Mouse (Mus musculus) embryonic facial prominence, embryonic 11.5 days (tissue): ENCODE data around the gene Aicda. TPM values are rescaled to one million over a fixed set of nuclear protein-coding genes. Genes with fewer than 3 reads are reported as not detected.

Experiments used
- ATAC-seq: fragments of 200-750 bp; cut with Nextera tagmentation; replicated peaks from 2 replicates; pipeline ENCODE4 v1.8.0; 2017; ENCODE audit warnings: low read depth; ENCODE audit not compliant: insufficient number of reproducible peaks, low FRiP score, low TSS enrichment
- DNase-seq: peaks from one replicate; pipeline ENCODE4 v3.0.0-alpha.2; 2015; ENCODE audit warnings: low spot score
- H3K27ac ChIP-seq: fragments of 300-500 bp; sonication (generic); replicated peaks from 2 replicates; pipeline ENCODE4 v1.5.1; 2014; ENCODE audit warnings: mild to moderate bottlenecking, low read depth, low read length, control low read depth
- H3K27me3 ChIP-seq: fragments of 300-500 bp; sonication (generic); 2 replicates; pipeline ENCODE4 v1.6.1; 2014; ENCODE audit warnings: mild to moderate bottlenecking, low read length, moderate library complexity, mixed read lengths; ENCODE audit not compliant: control insufficient read depth, insufficient read depth
- H3K36me3 ChIP-seq: fragments of 300-500 bp; sonication (generic); replicated peaks from 2 replicates; pipeline ENCODE4 v1.6.1; 2014; ENCODE audit warnings: low read depth, mild to moderate bottlenecking, low read length, moderate library complexity, mixed read lengths; ENCODE audit not compliant: control insufficient read depth, insufficient read depth
- H3K4me1 ChIP-seq: fragments of 300-500 bp; sonication (generic); 2 replicates; pipeline ENCODE4 v1.6.1; 2014; ENCODE audit warnings: low read length, mixed read lengths; ENCODE audit not compliant: control insufficient read depth, insufficient read depth
- H3K4me2 ChIP-seq: fragments of 300-500 bp; sonication (generic); 2 replicates; pipeline ENCODE4 v1.6.1; 2014; ENCODE audit warnings: low read depth, mild to moderate bottlenecking, control low read depth, low read length, moderate library complexity
- H3K4me3 ChIP-seq: fragments of 300-500 bp; sonication (generic); 2 replicates; pipeline ENCODE4 v1.5.1; 2014; ENCODE audit warnings: low read depth, low read length, control low read depth
- H3K9ac ChIP-seq: fragments of 300-500 bp; sonication (generic); replicated peaks from 2 replicates; pipeline ENCODE4 v1.6.1; 2014; ENCODE audit warnings: mild to moderate bottlenecking, control low read depth, low read length
- H3K9me3 ChIP-seq: fragments of 300-500 bp; sonication (generic); replicated peaks from 2 replicates; pipeline ENCODE4 v1.6.1; 2016; ENCODE audit warnings: mild to moderate bottlenecking, low read length, inconsistent platforms, mixed read lengths; ENCODE audit not compliant: control insufficient read depth
- WGBS: fragments of 180-500 bp; shearing (Covaris S2); extraction: QIAGEN DNeasy Blood & Tissue Kit; methylation state at CpG from one replicate; pipeline ENCODE4 v1.1.7; 2014; 5-methylcytosine and 5-hydroxymethylcytosine counted together
- polyA plus RNA-seq: library from polyadenylated mRNA; unstranded; fragments of >200 nt; fragmentation: Nextera tagmentation; extraction: Ambion mirVana; gene quantifications from 2 replicates; pipeline ENCODE4 v1.2.1, GENCODE M21; 2014

Aicda gene
- polyA plus RNA-seq, 1 experiment from 2014 or later, result not detected

DNA sequence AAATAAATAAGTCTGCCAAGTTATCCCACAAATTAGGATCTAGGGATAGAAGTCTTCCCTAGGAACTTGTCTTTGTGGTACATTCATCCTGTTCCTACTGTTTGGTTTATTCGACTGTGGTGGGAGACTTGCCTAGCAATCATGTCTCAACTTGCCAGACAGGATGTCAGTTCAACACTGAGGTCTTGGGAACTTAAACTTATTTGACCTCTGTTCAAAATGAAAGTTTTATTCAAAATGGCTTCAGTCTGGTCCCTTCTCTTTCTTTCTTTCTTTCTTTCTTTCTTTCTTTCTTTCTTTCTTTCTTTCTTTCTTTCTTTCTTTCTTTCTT, 49.4 kb downstream of the Aicda start:
- no peaks in the 10 kb centered on the region for H3K4me1 ChIP-seq
- no peak overlapping the region; the same call in 1 of the 2 replicates for H3K9ac ChIP-seq
- H3K27ac ChIP-seq, result no peak overlapping the region
- H3K36me3 ChIP-seq, result no peaks in the 10 kb centered on the region
- WGBS, result 46% methylated on average over 1 of the region's 1 CpGs
- no peak overlapping the region for H3K4me3 ChIP-seq
- no peaks in the 10 kb centered on the region for H3K27me3 ChIP-seq
- no peak overlapping the region for H3K4me2 ChIP-seq
- DNase-seq (no peak), ATAC-seq (no peak)
- no peaks in the 10 kb centered on the region for H3K9me3 ChIP-seq

- H3K27ac ChIP-seq, result no peak overlapping the region
- DNase-seq, result no peak
- H3K36me3 ChIP-seq, result no peaks in the 10 kb centered on the region
- H3K9me3 ChIP-seq, result no peaks in the 10 kb centered on the region
- no peaks in the 10 kb centered on the region for H3K4me1 ChIP-seq
- H3K4me3 ChIP-seq, result no peak overlapping the region
- no peak for ATAC-seq
- no peaks in the 10 kb centered on the region for H3K27me3 ChIP-seq
- no peak overlapping the region for H3K4me2 ChIP-seq
- H3K9ac ChIP-seq, result no peak overlapping the region
Observed at GRCm38 (mm10) chr6:122604260-122604659, 50.7 kb downstream of the Aicda start.

- Histone ChIP-seq H3K9me3 (no peaks in the 10 kb centered on the region), H3K4me1 (no peaks in the 10 kb centered on the region), H3K36me3 (no peaks in the 10 kb centered on the region), H3K27me3 (no peaks in the 10 kb centered on the region), H3K4me3 (no peak overlapping the region), H3K4me2 (no peak overlapping the region), H3K27ac (no peak overlapping the region), H3K9ac (no peak overlapping the region)
- 88% methylated on average over 8 of the region's 8 CpGs for WGBS
- no peak for DNase-seq
- ATAC-seq, result no peak
Observed at GRCm38 (mm10) chr6:122605483-122605882, 51.9 kb downstream of the Aicda start.

DNA sequence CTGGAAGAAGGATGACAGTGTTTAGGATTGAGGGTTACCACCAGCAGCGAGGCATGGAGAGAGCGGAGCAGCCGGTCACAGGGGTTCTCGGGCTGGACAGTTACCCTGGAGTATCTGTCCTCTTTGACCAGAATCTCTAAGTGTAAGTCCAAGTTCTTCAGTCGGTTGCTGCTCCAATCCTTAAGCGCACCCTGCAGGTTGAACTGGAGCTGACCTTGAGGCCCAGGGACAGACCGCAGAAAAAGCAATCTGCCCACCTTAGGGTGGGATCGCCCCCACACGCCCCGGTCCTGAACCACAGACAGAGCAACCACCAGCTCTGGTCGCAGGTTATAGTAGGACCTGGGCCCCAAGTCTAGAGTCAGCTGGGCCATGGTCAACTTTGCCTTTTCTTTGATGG, 53.1 kb downstream of the Aicda start:
- Histone ChIP-seq H3K9me3 (no peaks in the 10 kb centered on the region), H3K4me1 (no peaks in the 10 kb centered on the region), H3K9ac (no peak overlapping the region), H3K4me3 (no peak overlapping the region), H3K27ac (no peak overlapping the region), H3K36me3 (no peaks in the 10 kb centered on the region), H3K27me3 (no peaks in the 10 kb centered on the region), H3K4me2 (no peak overlapping the region)
- WGBS, result 92% methylated on average over 11 of the region's 11 CpGs
- no peak for ATAC-seq
- no peak for DNase-seq

GRCm38 (mm10) chr6:122607700-122608099, 54.1 kb downstream of the Aicda start:
- Histone ChIP-seq H3K36me3 (no peaks in the 10 kb centered on the region), H3K9me3 (no peaks in the 10 kb centered on the region), H3K4me1 (no peaks in the 10 kb centered on the region), H3K9ac (no peak overlapping the region), H3K27ac (no peak overlapping the region), H3K4me3 (no peak overlapping the region), H3K27me3 (no peaks in the 10 kb centered on the region), H3K4me2 (no peak overlapping the region)
- ATAC-seq, result no peak
- no peak for DNase-seq
- WGBS, result 94% methylated on average over 12 of the region's 12 CpGs

GRCm38 (mm10) chr6:122608434-122609376, 55.1 kb downstream of the Aicda start:
- no peaks in the 10 kb centered on the region for H3K27me3 ChIP-seq
- H3K27ac ChIP-seq, result no peak overlapping the region
- WGBS, result 71% methylated on average over 10 of the region's 10 CpGs
- DNase-seq (no peak), ATAC-seq (no peak)
- no peak overlapping the region for H3K9ac ChIP-seq
- no peaks in the 10 kb centered on the region for H3K9me3 ChIP-seq
- H3K4me3 ChIP-seq, result no peak overlapping the region
- H3K36me3 ChIP-seq, result no peaks in the 10 kb centered on the region
- no peak overlapping the region for H3K4me2 ChIP-seq
- no peaks in the 10 kb centered on the region for H3K4me1 ChIP-seq

GRCm38 (mm10) chr6:122609377-122609728, 55.8 kb downstream of the Aicda start:
- Histone ChIP-seq H3K4me1 (no peaks in the 10 kb centered on the region), H3K9ac (no peak overlapping the region), H3K4me3 (no peak overlapping the region), H3K4me2 (no peak overlapping the region), H3K9me3 (no peaks in the 10 kb centered on the region), H3K27ac (no peak overlapping the region), H3K36me3 (no peaks in the 10 kb centered on the region), H3K27me3 (no peaks in the 10 kb centered on the region)
- 79% methylated on average over 9 of the region's 9 CpGs for WGBS
- DNase-seq, result no peak
- ATAC-seq, result no peak

- no peak within 1 kb of the TSS for H3K27ac ChIP-seq
- 64% methylated on average over 14 of the region's 14 CpGs for WGBS
Observed at GRCm38 (mm10) chr6:122609771-122610170, 56.2 kb downstream of the Aicda start, which contains the start of gene Gdf3. TSS of gene Gdf3 (minus strand) at chr6:122610087.

More at GRCm38 (mm10) chr6:122609771-122610170, 56.2 kb downstream of the Aicda start, which contains the start of gene Gdf3:
- H3K4me1 ChIP-seq, result no peaks in the 10 kb centered on the region
- no peaks in the 10 kb centered on the region for H3K36me3 ChIP-seq
- no peak for DNase-seq
- H3K4me2 ChIP-seq, result no peak within 1 kb of the TSS
- no peaks in the 10 kb centered on the region for H3K27me3 ChIP-seq
- H3K9ac ChIP-seq, result no peak within 1 kb of the TSS
- H3K9me3 ChIP-seq, result no peaks in the 10 kb centered on the region
- H3K4me3 ChIP-seq, result no peak within 1 kb of the TSS
- no peak for ATAC-seq
